Mouse (Mus musculus): ENCODE measurements around the gene Il9r.

- TF ChIP-seq CTCF (IDR thresholded peaks at IDR 0.05; ENCODE audit: low read depth, low read length) (no peak), POLR2A (IDR thresholded peaks at IDR 0.05; ENCODE audit: extremely low read depth, insufficient read depth, low read length) (no peak)
Measured at GRCm38 (mm10) chr11:32190119-32190518, 10.0 kb downstream of the Il9r start.
